Mouse (Mus musculus) thymus, postnatal 36 days (tissue): Measurements from ENCODE around the gene Sdk2.

Source experiments
- DNase-seq, 2 experiments: peaks; one replicate each; pipeline ENCODE4 v3.0.0; 2022; ENCODE audit warnings: mixed read lengths in 2 of 2

The Sdk2 gene

DNA sequence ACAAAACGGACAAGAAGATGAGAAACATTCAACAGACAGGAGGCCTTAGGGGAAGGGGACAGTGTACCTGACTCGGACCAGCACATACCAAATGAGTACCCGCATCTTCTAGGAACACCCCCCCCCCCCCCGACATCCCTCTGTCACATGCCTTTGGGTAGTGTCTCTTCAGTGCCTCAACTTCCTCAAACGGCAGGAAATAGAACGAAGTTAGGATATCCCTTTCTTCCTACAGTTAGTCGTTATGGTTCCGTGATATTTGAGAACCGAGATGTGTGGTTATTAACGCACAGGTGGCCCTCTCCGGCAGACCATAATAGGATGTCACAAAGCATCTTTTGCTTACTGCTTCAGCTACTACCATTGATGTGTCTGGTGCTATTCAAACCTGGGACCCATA is 279.8 kb downstream of the Sdk2 start:
- DNase-seq, result no peak

DNA sequence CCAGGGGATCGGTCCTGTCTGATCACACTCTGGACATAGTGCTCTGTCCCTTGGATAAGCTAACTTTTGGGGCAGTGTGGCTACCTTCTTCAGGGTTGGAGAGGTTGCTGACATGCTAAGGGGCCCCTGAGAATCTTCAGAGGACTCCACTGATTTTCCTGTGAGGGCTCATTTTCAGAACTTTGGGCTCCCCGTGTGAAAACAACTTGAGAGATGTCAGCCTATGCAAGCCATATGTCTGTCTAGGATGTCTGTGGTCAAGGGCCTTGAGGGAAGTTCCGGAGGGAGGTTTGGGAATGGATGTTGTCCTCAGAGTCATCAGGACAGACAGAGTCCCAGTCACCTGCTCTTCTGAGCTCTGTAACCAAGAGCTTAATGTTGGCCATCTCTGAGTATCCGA is 280.5 kb downstream of the Sdk2 start:
- no peak for DNase-seq

DNA sequence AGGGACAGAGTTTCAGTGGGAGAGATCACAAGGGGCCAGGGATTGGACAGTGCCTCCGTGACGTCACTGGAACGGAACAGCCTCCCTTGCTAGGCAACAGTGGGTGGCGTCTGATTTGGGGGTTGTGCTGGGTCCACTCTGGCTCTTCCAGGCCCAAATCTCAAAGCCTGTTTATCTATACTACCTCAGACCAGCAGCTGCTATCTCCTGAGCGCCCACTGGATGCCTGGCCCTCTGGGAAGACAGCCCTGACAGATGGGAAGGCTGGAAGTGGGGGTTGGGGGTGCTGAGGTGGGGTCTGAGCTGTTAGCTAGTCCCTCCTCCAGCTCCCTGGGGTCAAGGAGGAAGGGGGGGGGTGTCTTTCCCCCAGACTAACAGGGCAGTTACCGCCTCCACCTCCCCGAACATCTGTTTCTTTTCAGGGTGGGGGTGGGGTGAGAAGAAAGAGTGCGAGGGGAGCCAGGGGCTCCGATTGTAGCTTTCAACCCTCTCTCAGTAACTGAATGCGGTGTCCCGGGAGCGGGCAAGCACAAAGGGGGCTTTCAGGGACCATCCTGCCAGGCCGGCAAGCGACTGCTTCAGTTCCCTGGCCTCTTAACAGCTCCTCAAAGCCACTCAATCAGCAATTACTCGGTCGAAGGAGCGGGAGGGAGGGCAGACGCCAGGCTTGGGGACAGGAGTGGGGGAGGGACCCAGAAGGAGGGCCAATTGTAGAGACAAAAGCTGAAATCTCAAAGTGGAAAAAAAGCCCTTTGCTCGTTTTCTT is 281.3 kb downstream of the Sdk2 start:
- peak; percentile 39 to 43 for DNase-seq

DNA sequence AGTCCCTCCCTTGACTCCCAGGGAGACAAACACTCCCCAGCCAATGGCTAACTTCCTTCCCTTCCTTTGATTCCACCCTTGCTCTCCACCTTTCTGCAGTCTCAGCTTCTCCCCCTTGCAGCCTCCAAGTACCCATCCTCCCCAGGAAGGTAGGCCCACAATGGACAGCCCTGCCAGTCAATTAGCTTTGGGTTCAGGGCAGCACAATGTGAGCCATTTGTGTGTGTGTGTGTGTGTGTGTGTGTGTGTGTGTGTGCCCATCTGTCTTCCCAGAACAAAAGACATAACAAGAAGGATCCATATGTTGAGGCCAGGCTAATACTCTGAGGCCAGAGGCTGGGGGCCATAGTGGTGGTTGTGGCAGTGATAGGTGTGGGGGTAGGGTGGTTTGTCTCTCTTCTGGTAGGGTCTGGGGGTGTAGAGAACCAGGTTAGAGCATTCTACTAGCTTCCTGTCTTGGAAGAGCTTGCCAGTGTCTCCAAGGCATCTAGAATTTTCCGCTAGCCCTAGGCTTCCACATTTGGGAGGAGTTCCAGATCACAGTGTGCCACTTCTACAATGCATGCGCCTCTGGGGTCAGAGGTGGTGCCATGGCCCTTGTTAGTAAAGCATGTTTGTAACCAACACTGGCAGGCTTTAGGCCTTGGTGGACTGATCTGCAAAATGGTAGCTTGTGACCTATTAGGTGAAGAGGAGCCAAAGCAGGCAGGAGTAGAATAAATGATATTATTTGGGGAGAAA is 282.0 kb downstream of the Sdk2 start:
- no peak for DNase-seq

DNA sequence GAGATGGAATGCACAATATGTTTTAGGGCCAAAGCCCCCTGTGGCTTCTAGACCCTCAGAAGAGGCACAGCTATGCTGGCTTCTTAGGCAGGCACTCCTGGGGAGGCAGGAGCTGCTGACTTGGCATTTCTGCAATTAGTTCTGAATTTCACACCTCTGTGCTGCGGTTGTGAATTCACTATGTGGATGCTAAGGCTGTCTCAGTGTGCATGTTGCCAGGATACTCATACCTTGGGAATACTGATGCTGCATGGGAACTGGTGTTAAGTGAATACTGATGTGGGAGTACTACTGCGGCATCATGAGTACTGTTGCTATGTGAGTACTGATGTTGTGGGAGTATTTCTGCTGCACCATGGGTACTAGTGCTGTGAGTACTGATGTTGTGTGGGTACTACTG is 284.4 kb downstream of the Sdk2 start:
- no peak for DNase-seq

DNA sequence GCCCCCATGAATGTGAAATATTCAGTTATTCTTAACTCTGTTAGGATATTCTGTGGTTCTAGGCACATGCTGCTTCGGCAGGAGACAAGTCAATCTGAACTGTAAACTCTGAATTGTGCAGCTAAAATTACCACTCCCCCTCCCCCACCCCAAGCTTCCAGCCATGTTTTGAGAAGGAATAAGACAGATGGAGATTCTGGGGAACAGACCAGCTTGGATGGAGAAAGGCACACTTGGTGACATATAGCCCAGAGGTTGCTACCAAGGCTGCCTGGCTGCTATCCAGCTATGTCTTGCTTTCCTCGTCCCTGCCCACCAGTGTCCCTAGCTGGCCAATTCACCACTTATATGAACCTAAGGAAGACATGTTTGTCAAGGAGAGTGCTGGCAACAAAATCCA is 284.8 kb downstream of the Sdk2 start:
- no peak for DNase-seq

DNA sequence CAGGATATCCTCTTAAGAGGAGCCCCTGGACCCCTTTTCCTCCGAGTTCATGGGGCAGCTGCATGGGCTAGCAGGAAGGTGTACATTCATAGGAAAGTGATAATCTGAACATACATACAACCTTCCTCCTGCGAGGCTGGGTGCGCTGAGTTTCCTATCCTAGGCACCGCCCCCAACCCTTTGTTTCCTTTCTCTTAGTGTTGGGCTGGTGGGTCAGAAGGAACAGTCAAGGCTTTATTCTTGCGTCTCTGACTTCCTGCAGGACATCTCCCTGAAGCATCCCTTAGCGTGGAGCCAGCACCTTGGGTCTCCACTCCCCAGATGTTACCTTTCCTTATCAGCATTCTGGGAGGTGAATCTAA is 287.2 kb downstream of the Sdk2 start:
- DNase-seq, result peak in 1 of 2 experiments; percentile 37

DNA sequence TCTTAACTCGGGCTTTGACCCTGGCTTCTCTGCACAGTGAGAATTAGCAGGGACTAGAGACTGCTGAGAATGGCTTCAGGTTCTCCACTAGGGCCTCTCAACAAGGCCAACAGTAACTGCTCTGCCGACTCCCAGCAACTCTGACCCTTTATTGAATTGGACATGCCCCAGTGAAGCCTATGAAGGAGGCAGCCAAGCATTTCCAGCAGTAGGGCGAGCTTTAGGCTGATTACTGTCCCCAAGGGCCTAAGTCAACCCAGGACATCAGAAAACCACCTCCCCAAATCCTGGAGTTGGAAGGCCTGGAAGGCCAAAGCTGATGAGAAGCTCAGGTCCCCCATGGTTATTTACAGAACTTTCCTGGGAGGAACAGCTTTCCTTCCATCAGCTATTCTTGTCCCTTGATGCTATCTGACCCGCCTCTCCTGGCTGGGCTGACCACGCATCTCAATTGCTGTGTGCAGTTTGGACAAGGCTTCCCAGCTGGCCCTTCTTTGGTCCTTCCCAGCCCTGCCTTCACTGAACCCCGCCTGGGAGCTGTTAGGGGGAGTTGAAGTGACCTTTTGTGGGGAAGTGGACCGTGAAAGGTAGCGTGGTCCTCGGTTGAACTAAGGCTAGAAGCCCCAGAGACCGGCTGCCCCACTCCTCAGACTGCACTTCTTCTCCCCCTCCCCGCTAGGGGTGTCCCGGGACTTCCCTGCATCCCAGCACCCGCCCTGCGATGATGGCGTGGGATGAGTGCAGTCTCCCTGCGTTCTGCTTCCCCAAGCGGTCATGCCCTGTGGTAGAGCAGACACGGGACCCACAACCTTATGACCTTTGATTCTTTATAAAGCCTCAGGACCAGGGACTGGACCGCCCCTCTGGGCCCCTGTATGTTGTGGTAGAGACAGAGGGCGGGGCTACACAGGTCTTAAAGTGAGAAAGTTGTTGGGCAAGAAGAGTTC is 287.8 kb downstream of the Sdk2 start:
- DNase-seq, result peak; percentile 33 to 36

DNA sequence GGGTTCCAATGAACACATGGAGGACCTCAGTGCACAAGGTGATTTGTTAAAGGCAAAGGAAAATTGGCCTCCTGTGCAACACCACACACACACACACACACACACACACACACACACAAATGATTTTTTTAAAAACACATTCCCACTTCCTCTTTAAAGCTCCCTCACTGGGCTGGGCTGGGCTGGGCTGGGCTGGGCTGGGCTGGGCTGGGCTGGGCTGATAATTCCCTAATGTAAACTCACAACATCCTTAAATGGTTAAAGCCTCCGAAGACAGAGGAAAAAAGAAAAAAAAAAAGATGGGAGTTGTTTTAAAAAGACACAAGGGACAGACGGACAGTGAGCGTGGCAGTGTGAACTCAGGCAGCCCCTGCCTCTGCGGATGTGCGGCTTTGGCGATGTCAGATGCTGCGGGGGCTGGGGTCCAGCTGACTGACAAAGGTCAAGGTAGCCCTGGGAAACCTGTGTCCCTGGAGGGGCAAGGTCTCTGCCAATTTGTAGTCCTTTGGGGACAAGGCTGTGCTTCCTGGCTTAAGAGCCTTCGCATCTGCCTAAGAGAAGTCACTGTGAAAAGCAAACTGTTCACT is 288.9 kb downstream of the Sdk2 start:
- DNase-seq, result no peak

DNA sequence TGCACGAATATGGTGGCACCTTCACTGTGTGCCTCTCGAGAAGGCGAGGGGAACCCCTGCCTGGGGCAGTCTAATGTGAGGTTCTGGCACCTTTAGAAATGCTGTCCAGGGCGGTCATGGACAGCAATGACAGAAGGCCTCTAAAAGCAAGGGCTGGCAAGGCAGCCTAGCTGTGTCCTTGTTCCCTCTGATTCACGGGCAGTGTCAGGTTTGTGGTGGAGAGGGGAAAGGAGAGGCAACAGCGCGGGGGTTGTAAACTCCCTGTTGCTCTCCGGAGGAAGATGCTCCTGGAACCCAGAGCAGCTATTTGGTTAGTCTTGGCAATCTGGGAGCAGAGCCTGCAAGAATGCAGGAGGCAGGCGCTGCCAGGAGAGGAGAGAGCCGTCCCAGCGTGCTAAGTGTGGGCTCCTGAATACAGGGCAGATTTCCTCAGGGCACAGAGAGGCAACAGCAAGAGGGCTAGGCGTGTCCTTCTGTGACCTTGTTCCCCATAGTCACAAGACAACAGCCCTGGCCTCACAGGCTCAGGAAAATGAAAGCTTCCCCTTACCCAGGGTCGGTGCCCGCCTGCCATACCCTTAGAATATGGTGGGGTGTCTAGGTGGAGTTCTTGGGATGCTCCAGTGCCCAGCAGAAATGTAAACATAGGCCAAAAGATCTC is 289.9 kb downstream of the Sdk2 start:
- DNase-seq, result no peak

DNA sequence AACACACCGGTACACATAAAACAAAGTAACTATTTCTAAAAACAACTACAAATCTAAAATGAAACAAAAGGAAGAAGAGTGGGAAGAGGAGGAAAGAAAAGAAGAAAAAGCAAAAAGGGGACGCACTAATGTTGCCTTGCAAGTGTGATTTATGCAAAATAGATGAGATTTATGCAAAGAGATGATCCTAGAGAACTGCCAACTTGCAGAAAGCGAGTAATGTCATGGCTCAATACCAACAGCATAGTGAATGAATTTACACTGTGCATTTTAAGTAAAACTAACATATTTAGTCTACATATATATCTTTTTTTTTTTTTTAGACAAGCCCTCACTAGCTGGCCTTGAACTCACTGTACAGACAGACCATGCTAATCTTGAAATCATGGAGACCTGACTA is 292.1 kb downstream of the Sdk2 start:
- no peak for DNase-seq

DNA sequence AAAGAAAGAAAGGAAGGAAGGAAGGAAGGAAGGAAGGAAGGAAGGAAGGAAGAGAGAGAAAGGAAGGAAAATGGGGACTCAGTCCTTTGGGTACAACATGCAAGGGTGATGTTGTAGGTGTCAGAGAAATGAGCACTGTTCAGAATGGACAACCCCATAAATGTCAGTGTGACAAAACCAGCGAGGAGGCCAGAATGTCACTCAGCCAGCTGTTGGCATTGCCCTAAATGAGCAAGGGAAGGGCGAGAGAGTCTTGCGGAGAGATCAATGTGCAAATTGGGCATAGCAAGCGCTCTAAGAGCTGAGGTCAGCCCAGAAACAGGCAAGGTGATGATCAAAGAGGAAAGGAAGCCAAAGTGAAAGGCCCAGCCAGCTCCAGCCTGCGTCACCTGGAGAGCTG is 293.7 kb downstream of the Sdk2 start:
- DNase-seq, result no peak

DNA sequence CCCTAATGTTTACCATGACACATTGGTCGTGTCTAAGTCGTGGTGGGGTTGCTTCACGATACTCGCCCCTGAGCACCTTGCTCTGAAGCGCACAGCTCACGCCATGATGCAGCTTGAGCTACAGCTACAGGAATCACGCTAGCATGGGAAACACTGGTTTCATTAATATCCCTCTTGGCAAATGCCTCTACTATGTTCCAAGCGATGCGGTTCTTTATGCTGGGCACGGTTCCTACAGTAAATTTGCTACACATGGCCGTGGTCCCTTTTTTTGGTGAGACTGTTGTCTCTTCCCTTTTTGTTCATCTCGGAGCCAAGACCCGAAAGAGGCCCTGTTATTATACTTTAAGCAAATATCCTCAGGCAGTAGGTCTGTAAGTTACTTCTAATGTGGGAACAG is 295.7 kb downstream of the Sdk2 start:
- no peak for DNase-seq

DNA sequence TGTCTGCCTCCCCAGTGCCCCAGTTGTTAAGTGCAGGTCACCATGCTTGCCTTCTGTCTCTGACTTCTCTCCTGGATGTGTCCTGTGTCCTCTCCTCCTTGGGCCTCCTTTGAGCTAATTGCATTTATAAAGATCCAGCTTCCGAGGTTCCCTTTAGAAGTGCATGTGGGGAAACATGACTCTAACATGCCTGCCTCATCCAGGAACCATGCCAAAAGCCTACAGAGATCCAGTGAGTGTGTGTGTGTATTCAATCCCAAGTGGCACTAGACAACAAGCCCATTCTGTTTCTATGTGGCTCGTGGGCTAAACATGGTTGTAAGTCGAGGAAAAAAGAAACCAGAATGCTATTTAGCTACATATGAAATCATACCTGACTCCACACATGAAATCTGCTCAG is 298.5 kb downstream of the Sdk2 start:
- DNase-seq, result no peak

DNA sequence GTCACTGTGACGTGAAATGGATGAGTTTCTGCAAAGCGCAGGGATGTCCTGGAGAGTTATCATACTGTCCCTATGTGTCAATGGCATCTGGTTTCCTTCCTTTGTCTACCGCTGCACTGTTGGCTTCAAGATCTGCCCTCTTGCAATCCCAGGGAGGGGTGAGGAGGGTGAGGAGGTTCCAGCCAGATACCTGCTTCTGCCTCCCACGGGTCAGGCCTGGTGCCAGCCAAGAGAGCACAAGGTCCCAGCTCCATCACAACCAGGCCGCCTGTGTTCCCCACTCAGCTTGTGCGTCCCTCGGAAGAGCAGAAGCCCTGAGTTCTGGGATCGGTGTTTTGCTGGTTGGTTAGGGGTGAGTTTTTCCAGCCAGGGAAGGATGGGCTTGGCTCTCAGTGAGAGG is 299.6 kb downstream of the Sdk2 start:
- DNase-seq, result no peak

DNA sequence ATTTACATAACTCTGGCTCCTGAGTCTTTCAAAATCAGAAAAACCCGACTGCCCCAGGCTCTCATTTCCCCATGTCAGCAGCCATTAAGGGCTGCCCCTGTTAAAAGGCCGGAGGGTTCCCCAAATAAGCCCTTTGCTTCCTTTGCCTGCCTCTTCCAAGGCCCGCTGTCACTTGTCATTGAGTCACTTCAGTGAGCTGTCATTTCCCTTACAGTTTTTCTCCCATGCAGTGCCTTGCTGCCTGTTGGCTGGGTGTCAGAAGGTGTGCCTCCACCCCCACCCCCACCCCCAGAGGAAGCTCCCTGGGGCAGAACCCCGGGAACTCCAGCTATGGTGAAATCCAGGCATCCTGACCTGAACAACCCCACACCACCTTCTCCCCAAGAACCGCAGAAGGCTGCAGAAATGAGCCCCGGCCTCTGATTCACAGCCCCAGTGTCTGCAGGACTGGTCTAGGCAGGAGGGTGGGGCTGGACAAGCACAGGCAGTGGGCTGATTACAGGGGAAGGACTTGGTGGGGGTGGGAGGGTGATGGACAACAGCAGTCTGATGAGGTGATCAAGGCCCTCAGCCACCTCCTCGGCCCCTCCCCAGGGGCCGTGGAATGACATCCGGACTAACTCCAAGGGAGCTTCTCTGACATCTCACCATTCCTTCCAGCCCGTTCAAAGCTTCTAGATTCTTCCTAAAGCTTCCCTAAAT is 300.4 kb downstream of the Sdk2 start:
- DNase-seq, result no peak

DNA sequence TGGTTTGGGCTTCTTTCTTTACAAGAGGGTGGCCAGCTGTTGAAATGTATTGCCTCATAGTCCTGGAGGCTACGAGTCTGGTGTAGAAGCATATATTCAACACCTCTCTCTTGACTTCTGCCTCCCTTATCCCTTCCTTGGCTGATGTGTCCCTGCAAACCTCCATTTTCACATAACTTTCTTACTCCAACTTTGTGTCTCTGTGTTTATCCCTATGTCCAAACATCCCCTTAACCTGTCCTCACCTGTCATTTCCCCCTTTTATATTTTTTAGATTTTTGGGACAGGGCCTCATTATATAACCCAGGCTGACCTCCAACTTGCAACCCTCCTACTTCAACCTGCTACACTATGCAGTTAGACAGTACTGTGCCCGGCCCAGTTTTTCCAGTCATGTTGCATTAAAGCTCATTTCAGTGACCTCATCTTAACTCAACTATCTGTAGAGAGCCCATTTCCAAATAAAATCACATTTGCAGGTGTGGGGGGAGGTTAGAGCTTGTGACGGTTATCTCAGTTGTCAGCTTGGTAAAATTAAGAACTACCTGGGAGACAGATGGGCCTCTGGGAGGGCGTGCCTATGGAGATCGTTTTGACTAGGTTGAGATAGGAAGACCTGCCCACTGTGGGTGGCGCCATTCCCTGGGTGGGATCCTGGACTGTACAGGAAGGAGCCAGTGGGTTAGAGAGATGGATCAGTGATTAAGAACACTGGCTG is 302.6 kb downstream of the Sdk2 start:
- DNase-seq, result no peak

DNA sequence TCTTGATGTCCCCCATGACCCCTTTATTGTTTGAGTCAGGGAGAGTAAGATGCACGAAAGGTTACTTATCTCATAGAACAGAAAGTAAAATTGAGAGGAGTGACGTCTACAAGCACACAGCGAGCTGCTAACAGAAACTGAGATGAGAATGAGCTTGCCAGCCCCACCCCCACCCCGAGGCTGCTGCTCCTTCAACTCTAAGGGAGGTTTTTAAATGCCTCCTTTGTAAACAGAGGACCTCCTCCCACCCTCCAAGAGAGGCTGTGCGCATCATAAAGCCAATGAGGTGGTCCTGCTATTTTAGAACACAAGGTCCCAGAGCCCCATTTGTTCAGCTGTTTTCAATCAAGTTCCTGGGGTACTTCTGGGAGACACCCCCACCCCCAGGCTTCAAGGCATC is 303.4 kb downstream of the Sdk2 start:
- no peak for DNase-seq

DNA sequence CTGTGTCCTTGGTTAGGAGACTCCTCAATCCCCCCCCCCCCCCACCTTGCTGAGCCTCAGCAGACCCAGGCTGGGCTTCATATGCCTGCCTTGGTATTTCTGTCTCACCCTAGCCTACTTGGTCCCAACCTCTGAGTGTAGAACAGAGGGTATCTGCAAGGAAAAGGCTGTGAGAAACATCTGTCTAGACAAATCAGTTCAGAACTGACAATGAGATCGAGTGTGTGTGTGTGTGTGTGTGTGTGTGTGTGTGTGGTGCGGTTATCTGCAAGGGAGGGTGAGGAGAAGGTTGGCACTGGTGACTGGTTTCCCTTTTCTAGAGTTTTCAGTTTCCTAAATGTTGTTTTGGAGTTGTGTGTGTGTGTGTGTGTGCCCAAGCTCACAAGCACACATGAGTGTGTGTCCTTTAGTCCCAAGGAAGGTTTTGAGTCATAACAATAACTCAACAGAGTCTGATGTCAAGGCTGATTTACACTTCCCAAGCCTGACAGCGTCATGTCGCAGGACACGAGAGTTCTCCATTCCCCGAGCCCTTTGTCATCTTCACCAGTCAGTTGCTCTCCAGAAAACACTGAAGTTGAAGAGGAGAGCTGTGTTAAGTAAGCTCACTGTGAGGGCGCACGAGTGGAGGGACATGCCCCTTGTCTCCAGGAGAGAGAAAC is 304.6 kb downstream of the Sdk2 start:
- no peak for DNase-seq

DNA sequence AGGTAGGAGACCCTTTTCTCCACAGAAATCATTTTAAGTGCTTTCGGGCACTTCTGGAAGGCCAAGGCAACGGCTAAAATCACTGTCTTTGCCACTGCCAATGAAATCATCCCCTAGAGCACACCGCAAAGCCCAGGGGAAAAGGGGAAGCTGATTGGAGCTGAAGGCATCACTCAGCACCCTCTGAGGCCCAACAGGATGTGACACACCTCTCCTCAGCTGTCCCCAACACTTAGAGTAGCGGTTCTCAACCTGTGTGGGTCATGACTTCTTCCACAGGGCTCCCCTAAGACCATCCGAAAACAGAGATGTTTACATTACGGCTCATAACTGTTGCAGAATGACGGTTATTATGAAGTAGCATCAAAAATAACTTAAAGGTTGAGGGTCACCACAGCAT is 305.2 kb downstream of the Sdk2 start:
- DNase-seq, result no peak

DNA sequence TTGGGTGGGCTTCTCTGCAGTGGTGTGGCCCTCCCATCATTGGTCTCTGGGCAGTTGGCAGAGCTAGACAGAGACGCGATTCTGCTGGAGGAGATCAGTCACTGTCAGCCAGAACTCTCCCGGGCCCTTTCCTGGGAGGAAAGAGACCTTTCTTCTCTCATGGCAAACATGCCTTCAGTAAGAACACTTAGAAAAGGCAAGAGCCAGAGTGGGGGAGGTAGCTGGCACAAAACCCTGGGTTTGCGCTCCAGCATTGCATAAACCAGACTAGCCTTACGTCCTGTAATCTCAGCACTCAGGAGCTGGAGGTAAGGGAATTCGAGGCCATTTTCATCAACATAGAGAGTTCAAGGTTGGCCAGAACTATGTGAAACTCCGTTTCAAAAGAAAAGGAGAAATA is 306.4 kb downstream of the Sdk2 start:
- DNase-seq, result no peak
